Comparison of ENCODE assay signal across 11 mouse cellular contexts in genomic region chr16:96896510-96897133, GRCm38 (mm10).
DNase-seq lines count a peak whose midpoint lies in the region; ATAC-seq lines count a peak whose summit lies in the region.
"Had no signal": no experiment of that assay in that cellular context is flagged by ENCODE, and none has a peak within 500 bp of the region (broad histone marks: within the 10 kb centered on the region; RNA-seq: fewer than 3 reads in every experiment).

No protein-coding gene starts in this region.

- DNase-seq in kidney, adult 9 months: peak; percentile 44
- peak; percentile 64 for DNase-seq in 416B (ENCODE audit: low read depth)
- DNase-seq in ES-CJ7 (ENCODE audit: low read depth, low spot score): peak; percentile 23
- peak; percentile 40 for DNase-seq in embryo, embryonic 9.5 days (ENCODE audit: extremely low spot score)
- DNase-seq in kidney, postnatal 10 days: peak; percentile 66
- peak; percentile 11 for DNase-seq in retina, adult 2 months (ENCODE audit: low read depth, low spot score)
- no peak for DNase-seq in thymus, postnatal 25 days

- no peak overlapping the region for H3K9ac ChIP-seq in kidney, embryonic 14.5 days (ENCODE audit: low read depth, low read length)
- H3K9ac ChIP-seq: embryonic facial prominence, embryonic 12.5 days; limb, embryonic 12.5 days; stomach, embryonic 15.5 days had no signal

- ATAC-seq in kidney, embryonic 14.5 days (ENCODE audit: low FRiP score, low TSS enrichment): no peak

- H3K36me3 ChIP-seq in kidney, embryonic 14.5 days (ENCODE audit: control insufficient read depth, insufficient read depth, low read length): no peaks in the 10 kb centered on the region
- H3K36me3 ChIP-seq: embryonic facial prominence, embryonic 12.5 days; limb, embryonic 12.5 days; stomach, embryonic 15.5 days had no signal

- no peak overlapping the region for H3K4me2 ChIP-seq in kidney, embryonic 14.5 days (replicated peaks; ENCODE audit: low read depth, low read length)
- H3K4me2 ChIP-seq: embryonic facial prominence, embryonic 12.5 days; limb, embryonic 12.5 days; stomach, embryonic 15.5 days had no signal

- no peaks in the 10 kb centered on the region for H3K4me1 ChIP-seq in kidney, embryonic 14.5 days (ENCODE audit: control insufficient read depth, insufficient read depth, low read length)
- H3K4me1 ChIP-seq: embryonic facial prominence, embryonic 12.5 days; limb, embryonic 12.5 days; stomach, embryonic 15.5 days had no signal

- no peak overlapping the region for H3K27ac ChIP-seq in kidney, embryonic 14.5 days (ENCODE audit: low read depth, low read length)
- H3K27ac ChIP-seq: embryonic facial prominence, embryonic 12.5 days; limb, embryonic 12.5 days; stomach, embryonic 15.5 days had no signal

- 55% methylated on average over 10 of the region's 10 CpGs for WGBS in kidney, embryonic 14.5 days

- no peaks in the 10 kb centered on the region for H3K27me3 ChIP-seq in kidney, embryonic 14.5 days (ENCODE audit: control insufficient read depth, insufficient read depth, low read length)
- H3K27me3 ChIP-seq: embryonic facial prominence, embryonic 12.5 days; limb, embryonic 12.5 days; stomach, embryonic 15.5 days had no signal

- no peak overlapping the region for H3K4me3 ChIP-seq in kidney, embryonic 14.5 days (ENCODE audit: low read length)
- H3K4me3 ChIP-seq: embryonic facial prominence, embryonic 12.5 days; limb, embryonic 12.5 days; stomach, embryonic 15.5 days had no signal

- no peaks in the 10 kb centered on the region for H3K9me3 ChIP-seq in kidney, embryonic 14.5 days (ENCODE audit: control insufficient read depth, low read length)
- H3K9me3 ChIP-seq: embryonic facial prominence, embryonic 12.5 days; limb, embryonic 12.5 days; stomach, embryonic 15.5 days had no signal
